Mouse (Mus musculus) adrenal gland, postnatal 36 days (tissue): ENCODE measurements at regions not wholly inside any gene's neighbourhood (a gene's known extent, or its start where the extent isn't known, plus 50 kb on each side); places are given as distances from the start of the nearest gene placed in this dataset.

Experiments
- DNase-seq, 2 experiments: peaks; one replicate each; pipeline ENCODE4 v3.0.0; 2021; ENCODE audit warnings: mixed read lengths in 1 of 2

GRCm38 (mm10) chr8:44656031-44656430 is 279.2 kb upstream of the Fat1 start:
- DNase-seq: no peak

- DNase-seq: no peak
These were observed 278.8 kb upstream of the Fat1 start for GRCm38 (mm10) chr8:44656470-44656869.

- no peak for DNase-seq
These were observed 273.6 kb upstream of the Fat1 start for GRCm38 (mm10) chr8:44661696-44662095.

- DNase-seq: no peak
These were observed 248.1 kb upstream of the Fat1 start for GRCm38 (mm10) chr8:44687126-44687525.

GRCm38 (mm10) chr8:44689837-44690592 is 245.2 kb upstream of the Fat1 start:
- no peak for DNase-seq

GRCm38 (mm10) chr8:44690593-44690950 is 244.7 kb upstream of the Fat1 start:
- DNase-seq: no peak

- DNase-seq: no peak
These were observed 244.1 kb upstream of the Fat1 start for GRCm38 (mm10) chr8:44691140-44691539.

- no peak for DNase-seq
These were observed 243.1 kb upstream of the Fat1 start for GRCm38 (mm10) chr8:44692036-44692688.

GRCm38 (mm10) chr8:44694861-44695260 is 240.4 kb upstream of the Fat1 start:
- no peak for DNase-seq

- peak; percentile 29 to 49 for DNase-seq
These were observed 239.0 kb upstream of the Fat1 start for GRCm38 (mm10) chr8:44696066-44696853.

- DNase-seq: no peak
These were observed 235.7 kb upstream of the Fat1 start for GRCm38 (mm10) chr8:44699384-44700105.

- no peak for DNase-seq
These were observed 230.5 kb upstream of the Fat1 start for GRCm38 (mm10) chr8:44704595-44705265.

- DNase-seq: no peak
These were observed 226.5 kb upstream of the Fat1 start for GRCm38 (mm10) chr8:44708659-44709170.

- DNase-seq: no peak
These were observed 225.9 kb upstream of the Fat1 start for GRCm38 (mm10) chr8:44709171-44709940.

- no peak for DNase-seq
These were observed 200.7 kb upstream of the Fat1 start for GRCm38 (mm10) chr8:44734577-44734976.

GRCm38 (mm10) chr8:44735801-44736200 is 199.4 kb upstream of the Fat1 start:
- no peak for DNase-seq

- no peak for DNase-seq
These were observed 191.9 kb upstream of the Fat1 start for GRCm38 (mm10) chr8:44743353-44743752.

GRCm38 (mm10) chr8:44744991-44745658 is 190.1 kb upstream of the Fat1 start:
- no peak for DNase-seq

GRCm38 (mm10) chr8:44758727-44759126 is 176.5 kb upstream of the Fat1 start:
- DNase-seq: no peak

GRCm38 (mm10) chr8:44762731-44763130 is 172.5 kb upstream of the Fat1 start:
- no peak for DNase-seq
